Mouse (Mus musculus) hindbrain, embryonic 13.5 days (tissue): ENCODE data around the gene Ptov1. TPM values are rescaled to one million over a fixed set of nuclear protein-coding genes. Genes with fewer than 3 reads are reported as not detected.

Experiments
- ATAC-seq: fragments of 200-750 bp; cut with Nextera tagmentation; 2 replicates; pipeline ENCODE4 v1.8.0; 2017; ENCODE audit warnings: moderate TSS enrichment; ENCODE audit not compliant: low FRiP score
- H3K27ac ChIP-seq: fragments of 300-500 bp; sonication (generic); 2 replicates; pipeline ENCODE4 v1.5.1; 2015; ENCODE audit warnings: inconsistent platforms, mild to moderate bottlenecking, moderate library complexity
- H3K27me3 ChIP-seq: fragments of 300-500 bp; sonication (generic); 2 replicates; pipeline ENCODE4 v1.6.1; 2015; ENCODE audit warnings: mild to moderate bottlenecking, inconsistent platforms
- H3K36me3 ChIP-seq: fragments of 300-500 bp; sonication (generic); 2 replicates; pipeline ENCODE4 v1.6.1; 2015; ENCODE audit warnings: mild to moderate bottlenecking, inconsistent platforms
- H3K4me1 ChIP-seq: fragments of 300-500 bp; sonication (generic); replicated peaks from 2 replicates; pipeline ENCODE4 v1.6.1; 2015; ENCODE audit warnings: inconsistent platforms
- H3K4me2 ChIP-seq: fragments of 300-500 bp; sonication (generic); 2 replicates; pipeline ENCODE4 v1.6.1; 2015; ENCODE audit warnings: inconsistent platforms, mild to moderate bottlenecking, moderate library complexity
- H3K4me3 ChIP-seq: fragments of 300-500 bp; sonication (generic); 2 replicates; pipeline ENCODE4 v1.5.1; 2015; ENCODE audit warnings: mild to moderate bottlenecking, inconsistent platforms
- H3K9ac ChIP-seq: fragments of 300-500 bp; sonication (generic); 2 replicates; pipeline ENCODE4 v1.6.1; 2015; ENCODE audit warnings: mild to moderate bottlenecking, inconsistent platforms
- H3K9me3 ChIP-seq: fragments of 300-500 bp; sonication (generic); 2 replicates; pipeline ENCODE4 v1.6.1; 2016; ENCODE audit warnings: inconsistent platforms
- WGBS: fragments of 180-500 bp; shearing (Covaris S2); methylation state at CpG from one replicate; pipeline ENCODE4 v1.1.7; 2015; 5-methylcytosine and 5-hydroxymethylcytosine counted together
- polyA plus RNA-seq: library from polyadenylated mRNA; unstranded; fragments of >200 nt; fragmentation: Nextera tagmentation; extraction: Ambion mirVana; gene quantifications from 2 replicates; pipeline ENCODE4 v1.2.1, GENCODE M21; 2015

Ptov1 gene
- polyA plus RNA-seq, 1 experiment from 2014 or later: 495 TPM

DNA sequence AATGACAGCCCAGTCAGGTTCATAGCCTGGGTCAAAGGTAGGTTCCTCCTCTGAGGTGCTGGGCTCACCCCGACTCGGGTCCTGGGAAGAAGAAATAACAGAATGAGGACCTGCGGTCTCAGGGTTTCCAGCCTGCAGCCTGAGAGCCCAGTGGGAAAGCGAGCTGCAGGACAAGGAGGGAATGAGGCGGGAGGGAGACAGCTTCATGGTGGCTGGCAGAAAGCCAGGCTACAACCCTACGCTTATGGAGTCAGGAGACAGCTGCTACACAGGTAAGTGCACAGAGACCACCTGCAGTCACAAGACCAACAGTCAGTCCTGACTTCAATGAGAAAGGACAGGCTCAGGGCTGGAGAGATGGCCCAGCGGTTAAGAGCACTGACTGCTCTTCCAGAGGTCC lies 22.8 kb downstream of the Ptov1 start:
- Histone ChIP-seq H3K36me3 (peaks cover 58% of the 10 kb centered on the region), H3K27me3 (peaks cover 8% of the 10 kb centered on the region), H3K27ac (no peak overlapping the region), H3K9ac (no peak overlapping the region), H3K9me3 (no peaks in the 10 kb centered on the region), H3K4me2 (0 out of 2 replicates have a peak overlapping the region, but pooled peaks have one; percentile 8), H3K4me3 (peak overlapping the region; percentile 2; the same call in 1 of the 2 replicates), H3K4me1 (peaks cover 31% of the 10 kb centered on the region)
- WGBS: 92% methylated on average over 7 of the region's 7 CpGs
- no peak for ATAC-seq

DNA sequence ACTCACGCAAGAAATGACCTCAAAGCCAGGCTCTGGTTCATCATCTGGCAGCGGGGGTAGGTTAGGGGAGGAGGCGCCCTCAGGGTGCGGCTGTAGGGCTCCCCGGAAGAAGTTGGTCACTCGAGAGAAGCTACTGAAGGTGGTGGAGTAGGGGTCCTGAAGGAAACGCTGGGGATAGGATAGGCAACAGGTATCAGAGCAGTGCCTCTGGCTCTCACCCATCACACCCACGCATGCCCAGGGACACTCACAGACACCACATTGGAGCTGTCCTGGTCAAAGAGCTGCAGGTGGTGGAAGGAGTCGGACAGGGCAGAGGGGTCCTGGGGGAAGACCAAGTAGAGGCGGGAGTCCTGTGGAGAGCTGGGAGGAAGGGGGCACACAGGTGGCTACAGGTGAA lies 24.6 kb downstream of the Ptov1 start:
- Histone ChIP-seq H3K4me1 (peaks cover 23% of the 10 kb centered on the region), H3K36me3 (peaks cover 68% of the 10 kb centered on the region), H3K4me2 (no peak overlapping the region), H3K27me3 (peaks cover 26% of the 10 kb centered on the region), H3K9ac (no peak overlapping the region), H3K9me3 (no peaks in the 10 kb centered on the region), H3K27ac (no peak overlapping the region), H3K4me3 (no peak overlapping the region)
- ATAC-seq: no peak
- 96% methylated on average over 10 of the region's 10 CpGs for WGBS

DNA sequence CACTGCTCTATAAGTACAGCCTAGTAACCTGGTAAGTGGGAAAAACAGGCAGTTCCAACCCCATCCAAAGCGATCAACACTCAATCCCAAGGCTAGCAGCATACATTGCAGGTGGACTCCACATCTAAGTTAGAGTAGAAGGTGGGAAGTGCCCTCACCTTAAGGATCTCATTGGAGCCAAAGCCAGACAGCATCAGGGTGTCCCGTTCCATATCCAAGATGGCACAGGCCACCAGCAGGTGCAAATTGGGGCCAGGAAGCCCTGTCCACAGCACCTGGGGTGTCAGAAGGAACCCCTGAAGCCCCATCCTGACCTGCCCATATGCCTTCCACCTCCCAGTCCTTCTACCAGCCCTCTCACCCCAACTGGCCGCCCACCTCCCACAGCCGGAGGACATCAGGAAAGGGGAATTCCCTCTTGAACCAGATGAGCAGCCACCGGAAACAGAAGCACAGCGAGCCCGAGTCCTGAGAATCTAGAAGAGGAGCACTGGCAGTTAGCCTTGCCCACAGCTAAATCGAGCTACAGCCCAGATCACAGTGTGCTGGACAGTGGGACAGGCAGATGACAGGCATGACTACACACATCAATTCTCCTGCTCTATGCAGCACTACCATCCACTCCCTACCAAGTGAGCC lies 27.6 kb downstream of the Ptov1 start:
- WGBS: 94% methylated on average over 8 of the region's 8 CpGs
- no peak for ATAC-seq
- peaks cover 67% of the 10 kb centered on the region for H3K36me3 ChIP-seq

DNA sequence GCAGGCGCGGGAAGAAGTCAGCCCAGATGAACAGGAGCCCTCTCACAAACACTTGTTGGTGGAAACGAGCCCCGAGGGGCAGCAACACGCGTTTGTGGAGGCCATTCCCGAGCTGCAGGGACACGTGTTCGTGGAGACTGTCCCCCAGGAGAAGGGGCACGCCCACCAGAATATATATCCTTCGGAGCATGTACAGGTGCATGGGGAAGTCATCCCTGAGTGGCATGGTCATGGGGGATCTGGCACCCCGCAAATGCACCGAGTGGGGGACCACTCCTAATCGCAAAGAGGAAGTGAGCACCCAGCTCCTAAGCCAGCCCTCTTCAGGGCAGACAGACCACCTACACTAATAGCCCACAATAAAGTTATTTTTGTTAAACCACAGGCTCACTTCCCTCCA lies 29.2 kb downstream of the Ptov1 start:
- no peak overlapping the region for H3K4me3 ChIP-seq
- no peak for ATAC-seq
- H3K9ac ChIP-seq: peak overlapping the region; percentile 69
- H3K27ac ChIP-seq: no peak overlapping the region
- 52% methylated on average over 14 of the region's 14 CpGs for WGBS
- peaks cover 19% of the 10 kb centered on the region for H3K4me1 ChIP-seq
- H3K4me2 ChIP-seq: peak overlapping the region; percentile 59; the same call in 1 of the 2 replicates
- H3K9me3 ChIP-seq: no peaks in the 10 kb centered on the region
- H3K36me3 ChIP-seq: peaks cover 52% of the 10 kb centered on the region
- H3K27me3 ChIP-seq: peaks cover 46% of the 10 kb centered on the region

More for the DNA sequence above, 27.6 kb downstream of the Ptov1 start:
- H3K9ac ChIP-seq: no peak overlapping the region
- H3K4me1 ChIP-seq: peaks cover 24% of the 10 kb centered on the region
- H3K27me3 ChIP-seq: peaks cover 46% of the 10 kb centered on the region
- no peak overlapping the region for H3K4me3 ChIP-seq
- no peak overlapping the region for H3K4me2 ChIP-seq
- H3K27ac ChIP-seq: no peak overlapping the region
- H3K9me3 ChIP-seq: no peaks in the 10 kb centered on the region

DNA sequence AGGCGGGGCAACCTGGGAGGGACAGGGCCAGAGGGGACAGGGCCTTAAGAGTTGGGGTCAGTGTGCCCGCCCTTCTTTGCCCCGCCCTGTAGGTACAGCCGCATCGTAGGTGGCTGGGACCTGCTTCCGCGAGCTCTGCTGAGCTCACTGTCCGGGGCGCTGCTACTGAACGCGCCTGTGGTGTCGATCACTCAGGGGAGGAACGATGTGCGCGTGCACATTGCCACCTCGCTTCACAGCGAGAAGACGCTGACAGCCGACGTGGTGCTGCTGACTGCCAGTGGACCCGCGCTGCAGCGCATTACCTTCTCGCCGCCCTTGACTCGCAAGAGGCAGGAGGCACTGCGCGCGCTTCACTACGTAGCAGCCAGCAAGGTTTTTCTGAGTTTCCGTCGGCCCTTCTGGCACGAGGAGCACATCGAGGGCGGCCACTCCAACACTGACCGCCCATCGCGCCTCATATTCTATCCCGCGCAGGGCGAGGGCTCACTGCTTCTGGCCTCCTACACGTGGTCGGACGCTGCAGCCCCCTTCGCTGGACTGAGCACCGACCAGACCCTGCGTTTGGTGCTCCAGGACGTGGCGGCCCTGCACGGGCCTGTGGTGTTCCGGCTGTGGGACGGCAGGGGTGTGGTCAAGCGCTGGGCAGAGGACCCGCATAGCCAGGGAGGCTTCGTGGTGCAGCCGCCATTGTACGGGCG lies 29.9 kb downstream of the Ptov1 start:
- H3K4me3 ChIP-seq: peak overlapping the region; percentile 36
- ATAC-seq: peak; percentile 62
- WGBS: under 1% methylated on average over 58 of the region's 58 CpGs
- peaks cover 46% of the 10 kb centered on the region for H3K27me3 ChIP-seq
- H3K9me3 ChIP-seq: no peaks in the 10 kb centered on the region
- no peak overlapping the region for H3K27ac ChIP-seq
- H3K4me1 ChIP-seq: peaks cover 19% of the 10 kb centered on the region
- peak overlapping the region; percentile 69 for H3K9ac ChIP-seq
- H3K4me2 ChIP-seq: peak overlapping the region; percentile 59
- H3K36me3 ChIP-seq: peaks cover 44% of the 10 kb centered on the region

DNA sequence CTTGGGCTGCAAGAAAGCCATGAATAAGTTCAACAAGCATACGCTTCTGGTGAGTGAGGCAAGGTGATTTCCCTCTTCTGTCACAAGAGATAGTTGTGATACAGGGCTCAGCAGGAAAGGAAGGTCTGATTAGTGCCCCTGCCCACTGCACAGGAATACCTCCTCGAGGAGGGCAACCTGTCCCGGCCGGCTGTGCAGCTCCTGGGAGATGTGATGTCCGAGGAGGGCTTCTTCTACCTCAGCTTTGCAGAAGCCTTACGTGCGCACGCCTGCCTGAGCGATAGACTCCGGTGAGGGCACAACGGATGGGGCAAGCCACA lies 30.5 kb downstream of the Ptov1 start:
- Histone ChIP-seq H3K4me3 (peak overlapping the region; percentile 36), H3K4me2 (peak overlapping the region; percentile 59), H3K4me1 (peaks cover 19% of the 10 kb centered on the region), H3K27me3 (peaks cover 46% of the 10 kb centered on the region), H3K27ac (no peak overlapping the region), H3K36me3 (peaks cover 39% of the 10 kb centered on the region), H3K9me3 (no peaks in the 10 kb centered on the region), H3K9ac (peak overlapping the region; percentile 69)
- no peak for ATAC-seq
- WGBS: 36% methylated on average over 11 of the region's 11 CpGs

DNA sequence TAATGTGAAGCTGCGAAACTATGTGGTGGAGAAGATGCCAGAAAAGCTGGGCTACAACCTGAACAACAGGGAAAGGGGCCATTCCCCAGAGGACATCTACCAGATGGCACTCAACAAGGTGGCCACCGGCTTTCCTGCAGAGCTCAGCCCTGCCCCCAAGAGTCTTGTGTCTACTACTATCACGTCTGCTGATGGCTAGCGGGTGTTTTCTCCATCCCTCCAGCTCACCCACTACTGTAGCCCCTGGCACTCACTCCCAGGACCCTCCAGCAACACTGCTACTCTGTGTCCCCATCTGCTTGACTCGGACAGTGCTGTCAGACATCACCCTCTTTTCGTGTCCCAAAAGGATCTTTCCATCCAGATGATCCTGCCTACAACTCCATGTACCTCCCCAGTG lies 31.5 kb downstream of the Ptov1 start:
- no peak overlapping the region for H3K4me3 ChIP-seq
- no peak overlapping the region for H3K4me2 ChIP-seq
- peaks cover 28% of the 10 kb centered on the region for H3K36me3 ChIP-seq
- H3K9ac ChIP-seq: no peak overlapping the region
- WGBS: 85% methylated on average over 6 of the region's 6 CpGs
- ATAC-seq: no peak
- H3K27ac ChIP-seq: no peak overlapping the region
- H3K9me3 ChIP-seq: no peaks in the 10 kb centered on the region
- peaks cover 19% of the 10 kb centered on the region for H3K4me1 ChIP-seq
- H3K27me3 ChIP-seq: peaks cover 46% of the 10 kb centered on the region

DNA sequence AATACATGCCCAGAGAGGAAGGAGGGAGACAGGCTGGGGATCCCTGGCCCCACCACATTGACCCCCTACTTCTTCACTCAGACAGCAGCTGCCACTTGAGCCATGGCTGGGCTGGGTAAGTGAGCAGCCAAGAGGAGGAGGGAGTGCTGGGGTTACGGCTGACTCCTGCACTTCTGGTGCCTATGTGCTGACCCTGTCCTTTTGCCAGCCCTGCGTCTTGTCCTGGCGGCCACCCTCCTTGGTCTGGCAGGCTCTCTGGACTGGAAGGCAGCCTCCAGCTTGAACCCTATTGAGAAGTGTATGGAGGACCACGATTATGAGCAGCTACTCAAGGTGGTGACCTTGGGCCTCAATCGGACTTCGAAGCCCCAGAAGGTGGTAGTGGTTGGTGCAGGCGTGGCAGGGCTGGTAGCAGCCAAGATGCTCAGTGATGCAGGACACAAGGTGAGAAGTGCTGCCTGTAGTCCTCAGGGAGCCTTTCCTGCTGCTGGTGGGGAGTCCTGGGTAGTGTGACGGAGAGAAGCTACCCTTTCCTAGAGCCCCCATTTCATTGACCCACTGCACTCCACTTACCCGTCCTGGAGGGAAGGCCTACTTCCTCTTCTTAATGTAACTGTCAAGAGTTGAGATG lies 33.0 kb downstream of the Ptov1 start:
- H3K4me3 ChIP-seq: no peak overlapping the region
- H3K9ac ChIP-seq: no peak overlapping the region
- peaks cover 35% of the 10 kb centered on the region for H3K27me3 ChIP-seq
- peaks cover 19% of the 10 kb centered on the region for H3K4me1 ChIP-seq
- no peak for ATAC-seq
- H3K4me2 ChIP-seq: no peak overlapping the region
- H3K36me3 ChIP-seq: peaks cover 21% of the 10 kb centered on the region
- 85% methylated on average over 9 of the region's 9 CpGs for WGBS
- H3K9me3 ChIP-seq: no peaks in the 10 kb centered on the region
- H3K27ac ChIP-seq: no peak overlapping the region

DNA sequence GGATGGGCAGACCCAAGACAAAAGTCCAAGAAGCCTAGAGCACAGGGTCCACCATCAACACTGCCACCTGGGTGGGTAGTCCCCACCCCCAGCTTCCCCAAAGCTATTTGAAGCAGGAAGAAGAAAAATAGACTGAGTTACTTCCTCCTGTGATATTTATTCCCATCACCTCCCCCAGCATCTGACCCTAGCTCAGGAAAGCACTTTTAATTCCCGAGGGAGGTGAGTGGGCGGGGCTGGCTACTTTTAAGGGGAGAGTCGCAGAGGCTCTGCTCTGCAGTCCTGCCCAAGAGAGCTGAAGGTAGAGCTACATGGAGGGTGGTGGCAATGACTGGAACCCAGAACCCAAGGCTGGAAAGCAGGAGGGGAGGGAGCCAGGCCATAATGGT lies 33.6 kb downstream of the Ptov1 start:
- WGBS: 54% methylated on average over 3 of the region's 3 CpGs
- H3K36me3 ChIP-seq: peaks cover 21% of the 10 kb centered on the region
- no peak overlapping the region for H3K9ac ChIP-seq
- no peaks in the 10 kb centered on the region for H3K9me3 ChIP-seq
- peaks cover 30% of the 10 kb centered on the region for H3K27me3 ChIP-seq
- H3K4me3 ChIP-seq: no peak overlapping the region
- peaks cover 19% of the 10 kb centered on the region for H3K4me1 ChIP-seq
- no peak overlapping the region for H3K27ac ChIP-seq
- H3K4me2 ChIP-seq: no peak overlapping the region
- no peak for ATAC-seq

DNA sequence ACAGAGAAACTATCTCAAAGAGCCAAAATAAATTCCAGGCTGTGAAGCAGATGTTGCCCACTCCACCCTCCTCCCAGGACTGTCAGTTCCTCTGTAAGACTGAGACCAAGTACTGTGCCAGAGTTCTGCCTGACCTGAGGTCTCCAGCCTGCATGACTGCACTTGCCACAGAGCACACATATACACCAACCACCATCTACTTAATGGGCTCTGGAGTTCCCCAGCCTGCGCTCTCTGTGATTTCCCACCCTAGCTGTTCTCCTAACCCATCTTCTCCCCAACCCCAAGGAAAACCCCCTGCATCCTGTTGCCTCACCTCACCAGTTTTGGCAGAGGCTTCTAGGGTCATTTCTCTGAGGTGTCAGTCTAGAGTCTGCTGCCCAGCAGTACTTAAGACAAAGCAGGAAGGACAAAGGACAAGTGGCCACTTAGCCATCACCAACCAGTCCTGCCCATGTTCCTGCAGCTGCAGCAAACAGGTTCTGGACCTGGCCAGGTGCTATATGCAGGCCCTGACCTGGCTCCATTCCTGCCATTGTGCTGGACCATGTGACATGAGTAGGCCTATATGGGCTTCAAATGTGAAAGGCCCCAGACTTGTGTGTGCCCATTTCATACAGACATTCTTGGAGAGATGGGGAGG lies 34.1 kb downstream of the Ptov1 start:
- no peak for ATAC-seq
- 82% methylated on average over 1 of the region's 1 CpGs for WGBS
- Histone ChIP-seq H3K4me2 (no peak overlapping the region), H3K27me3 (peaks cover 25% of the 10 kb centered on the region), H3K36me3 (peaks cover 21% of the 10 kb centered on the region), H3K9ac (no peak overlapping the region), H3K9me3 (no peaks in the 10 kb centered on the region), H3K4me1 (peaks cover 17% of the 10 kb centered on the region), H3K27ac (no peak overlapping the region), H3K4me3 (no peak overlapping the region)

DNA sequence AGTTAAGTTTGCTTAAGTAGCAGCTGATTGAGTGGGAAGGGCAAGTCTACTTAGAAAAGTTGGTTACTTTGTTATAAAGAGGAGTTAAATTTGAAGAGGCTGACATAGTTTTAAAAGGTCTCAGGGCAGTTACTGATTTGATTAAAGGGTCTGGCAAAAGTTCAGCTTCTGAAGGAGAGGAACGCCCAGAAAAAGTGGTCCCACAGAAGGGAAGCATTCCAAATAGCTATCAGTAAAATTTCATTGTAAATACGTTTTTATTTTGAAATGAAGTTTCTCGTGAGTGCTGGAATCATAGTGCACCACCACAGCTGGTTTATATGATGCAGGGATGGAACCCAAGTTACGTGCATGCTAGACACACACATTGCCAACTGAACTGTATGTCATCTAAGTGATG lies 36.8 kb downstream of the Ptov1 start:
- Histone ChIP-seq H3K27ac (no peak overlapping the region), H3K4me2 (no peak overlapping the region), H3K36me3 (peaks cover 46% of the 10 kb centered on the region), H3K4me3 (no peak overlapping the region), H3K9me3 (no peaks in the 10 kb centered on the region), H3K9ac (no peak overlapping the region), H3K4me1 (no peaks in the 10 kb centered on the region), H3K27me3 (no peaks in the 10 kb centered on the region)
- 81% methylated on average over 4 of the region's 4 CpGs for WGBS
- ATAC-seq: no peak

DNA sequence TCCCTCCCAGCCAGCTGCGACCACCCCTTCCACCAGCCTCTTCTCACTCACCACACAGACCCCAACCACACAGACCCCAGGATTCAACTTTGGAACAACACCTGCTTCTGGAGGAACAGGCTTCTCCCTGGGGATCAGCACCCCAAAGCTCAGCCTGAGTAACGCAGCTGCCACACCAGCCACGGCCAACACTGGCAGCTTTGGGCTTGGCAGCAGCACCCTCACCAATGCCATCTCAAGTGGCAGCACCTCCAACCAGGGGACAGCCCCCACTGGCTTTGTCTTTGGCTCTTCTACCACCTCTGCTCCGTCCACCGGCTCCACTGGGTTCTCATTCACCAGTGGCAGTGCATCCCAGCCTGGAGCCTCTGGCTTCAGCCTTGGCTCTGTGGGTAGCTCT lies 40.9 kb downstream of the Ptov1 start:
- H3K4me1 ChIP-seq: 0 out of 2 replicates have a peak, but pooled peaks cover 6% of the 10 kb centered on the region
- no peak overlapping the region for H3K4me2 ChIP-seq
- H3K36me3 ChIP-seq: peaks cover 47% of the 10 kb centered on the region
- no peaks in the 10 kb centered on the region for H3K27me3 ChIP-seq
- ATAC-seq: no peak
- no peak overlapping the region for H3K4me3 ChIP-seq
- WGBS: 87% methylated on average over 5 of the region's 5 CpGs
- H3K9ac ChIP-seq: no peak overlapping the region
- no peak overlapping the region for H3K27ac ChIP-seq
- no peaks in the 10 kb centered on the region for H3K9me3 ChIP-seq
